ENCODE assay signal across 20 mouse cellular contexts in genomic region chr4:98241921-98242320, GRCm38 (mm10).
DNase-seq lines count a peak whose midpoint lies in the region; ATAC-seq and TF ChIP-seq lines count a peak whose summit lies in the region.
"Had no signal": no experiment of that assay in that cellular context is flagged by ENCODE, and none has a peak within 500 bp of the region (broad histone marks: within the 10 kb centered on the region; RNA-seq: fewer than 3 reads in every experiment).

No protein-coding gene starts in this region.

- H3K9me3 ChIP-seq in forebrain, embryonic 10.5 days, result no peaks in the 10 kb centered on the region
- no peaks in the 10 kb centered on the region for H3K9me3 ChIP-seq in forebrain, postnatal 0 days (ENCODE audit: low read length)
- H3K9me3 ChIP-seq: embryonic facial prominence, embryonic 13.5 days; embryonic facial prominence, embryonic 15.5 days; forebrain, embryonic 13.5 days; forebrain, embryonic 15.5 days had no signal

- H3K27me3 ChIP-seq in forebrain, embryonic 10.5 days (ENCODE audit: poor library complexity, severe bottlenecking), result peaks cover 13% of the 10 kb centered on the region
- H3K27me3 ChIP-seq in forebrain, postnatal 0 days (ENCODE audit: insufficient read depth, low read length), result no peaks in the 10 kb centered on the region
- H3K27me3 ChIP-seq: embryonic facial prominence, embryonic 15.5 days; forebrain, embryonic 13.5 days; forebrain, embryonic 15.5 days had no signal

- WGBS in forebrain, embryonic 10.5 days, result 95% methylated on average over 2 of the region's 2 CpGs
- WGBS in forebrain, postnatal 0 days, result 98% methylated on average over 2 of the region's 2 CpGs

- H3K36me3 ChIP-seq in forebrain, embryonic 10.5 days (replicated peaks), result no peaks in the 10 kb centered on the region
- no peaks in the 10 kb centered on the region for H3K36me3 ChIP-seq in forebrain, postnatal 0 days (ENCODE audit: insufficient read depth)
- H3K36me3 ChIP-seq: embryonic facial prominence, embryonic 13.5 days; embryonic facial prominence, embryonic 15.5 days; forebrain, embryonic 15.5 days had no signal

- H3K4me2 ChIP-seq in forebrain, postnatal 0 days (ENCODE audit: low read depth), result no peak overlapping the region
- H3K4me2 ChIP-seq: embryonic facial prominence, embryonic 13.5 days; embryonic facial prominence, embryonic 15.5 days; forebrain, embryonic 13.5 days; forebrain, embryonic 15.5 days had no signal

- TF ChIP-seq CTCF in forebrain, postnatal 0 days (IDR thresholded peaks at IDR 0.05; ENCODE audit: low read depth), result no peak

- H3K9ac ChIP-seq in forebrain, postnatal 0 days, result no peak overlapping the region
- H3K9ac ChIP-seq: embryonic facial prominence, embryonic 13.5 days; embryonic facial prominence, embryonic 15.5 days; forebrain, embryonic 13.5 days; forebrain, embryonic 15.5 days had no signal

- DNase-seq in forebrain, embryonic 10.5 days (ENCODE audit: extremely low spot score, low spot score), result no peak
- no peak for DNase-seq in forebrain, postnatal 0 days
- DNase-seq in layer of hippocampus, adult 11-12 months (ENCODE audit: low spot score), result no peak
- DNase-seq: adrenal gland, adult 2 months; adrenal gland, postnatal 10 days; adrenal gland, postnatal 25 days; cerebellum, adult 11 months; cerebellum, adult 18-20 months; cerebellum, adult 8-10 months; cerebellum, adult 9-11 months; cerebellum, postnatal 14 days; cerebellum, postnatal 36 days; embryo, embryonic 11 days had no signal

- no peak for ATAC-seq in forebrain, postnatal 0 days
- peak; percentile 65 for ATAC-seq in granulocyte monocyte progenitor cell, adult 5-6 weeks (replicated peaks; ENCODE audit: poor library complexity, severe bottlenecking)
- peak; percentile 32; the same call in 1 of the 2 replicates for ATAC-seq in megakaryocyte progenitor cell, adult 5-6 weeks (replicated peaks; ENCODE audit: poor library complexity)
- ATAC-seq: forebrain, embryonic 13.5 days; forebrain, embryonic 15.5 days had no signal

- no peak overlapping the region for H3K4me3 ChIP-seq in forebrain, embryonic 10.5 days
- H3K4me3 ChIP-seq in forebrain, postnatal 0 days (ENCODE audit: low read depth, low read length), result no peak overlapping the region
- H3K4me3 ChIP-seq: embryonic facial prominence, embryonic 13.5 days; embryonic facial prominence, embryonic 15.5 days; erythroblast, embryonic 14.5 days; forebrain, embryonic 13.5 days; forebrain, embryonic 15.5 days had no signal

- 0 out of 2 replicates have a peak overlapping the region, but pooled peaks have one; percentile 84 for H3K27ac ChIP-seq in forebrain, embryonic 10.5 days
- no peak overlapping the region for H3K27ac ChIP-seq in forebrain, postnatal 0 days (ENCODE audit: low read depth, low read length)
- H3K27ac ChIP-seq: embryonic facial prominence, embryonic 13.5 days; embryonic facial prominence, embryonic 15.5 days; forebrain, embryonic 13.5 days; forebrain, embryonic 15.5 days had no signal

- peaks cover 42% of the 10 kb centered on the region for H3K4me1 ChIP-seq in forebrain, embryonic 10.5 days
- H3K4me1 ChIP-seq in forebrain, postnatal 0 days (ENCODE audit: insufficient read depth), result peaks cover 8% of the 10 kb centered on the region; the same call in 1 of the 2 replicates
